Mouse (Mus musculus): Measurements from ENCODE around the gene Spata25. TPM values are rescaled to one million over a fixed set of nuclear protein-coding genes. Genes with fewer than 3 reads are reported as not detected.
A peak's percentile ranks its signal among the peaks of the same experiment; 100 is the strongest.

Spata25 gene
- polyA plus RNA-seq, 1 experiment from 2014 or later: not detected

GRCm38 (mm10) chr2:164834531-164834930, 6.2 kb upstream of the Spata25 start:
- no peak overlapping the region for H3K27ac ChIP-seq
- WGBS: 51% methylated on average over 8 of the region's 8 CpGs

GRCm38 (mm10) chr2:164833314-164833959, 5.1 kb upstream of the Spata25 start, which contains the start of gene Neurl2:
TSS of gene Neurl2 (minus strand) at chr2:164833456.
- H3K4me2 ChIP-seq (replicated peaks): peak within 1 kb of the TSS; percentile 99

More at GRCm38 (mm10) chr2:164834531-164834930, 6.2 kb upstream of the Spata25 start:
- Histone ChIP-seq H3K9ac (replicated peaks) (peak overlapping the region; percentile 83), H3K9me3 (no peaks in the 10 kb centered on the region), H3K27me3 (no peaks in the 10 kb centered on the region), H3K4me2 (replicated peaks) (peak overlapping the region; percentile 99), H3K4me3 (replicated peaks) (peak overlapping the region; percentile 70), H3K36me3 (peaks cover 31% of the 10 kb centered on the region), H3K4me1 (replicated peaks) (peaks cover 27% of the 10 kb centered on the region)
- ATAC-seq: no peak

GRCm38 (mm10) chr2:164832748-164833301, 4.5 kb upstream of the Spata25 start, which contains the start of gene Ctsa:
TSS of gene Ctsa (plus strand) at chr2:164832873.
- Histone ChIP-seq H3K36me3 (peaks cover 28% of the 10 kb centered on the region), H3K4me1 (replicated peaks) (peaks cover 27% of the 10 kb centered on the region), H3K27me3 (no peaks in the 10 kb centered on the region), H3K4me2 (replicated peaks) (peak within 1 kb of the TSS; percentile 99), H3K9me3 (no peaks in the 10 kb centered on the region), H3K9ac (replicated peaks) (peak within 1 kb of the TSS; percentile 83), H3K4me3 (replicated peaks) (peak within 1 kb of the TSS; percentile 70), H3K27ac (peak within 1 kb of the TSS; percentile 74)
- WGBS: 1% methylated on average over 35 of the region's 35 CpGs
- ATAC-seq: peak; percentile 69

More at GRCm38 (mm10) chr2:164833314-164833959, 5.1 kb upstream of the Spata25 start, which contains the start of gene Neurl2:
- Histone ChIP-seq H3K4me1 (replicated peaks) (peaks cover 27% of the 10 kb centered on the region), H3K27me3 (no peaks in the 10 kb centered on the region), H3K36me3 (peaks cover 28% of the 10 kb centered on the region), H3K27ac (peak within 1 kb of the TSS; percentile 74), H3K9me3 (no peaks in the 10 kb centered on the region), H3K4me3 (replicated peaks) (peak within 1 kb of the TSS; percentile 70), H3K9ac (replicated peaks) (peak within 1 kb of the TSS; percentile 83)
- peak; percentile 77 for ATAC-seq
- WGBS: under 1% methylated on average over 31 of the region's 31 CpGs

- WGBS: 65% methylated on average over 16 of the region's 16 CpGs
- Histone ChIP-seq H3K4me1 (replicated peaks) (peaks cover 27% of the 10 kb centered on the region), H3K9ac (replicated peaks) (peak overlapping the region; percentile 83), H3K4me3 (replicated peaks) (peak overlapping the region; percentile 70), H3K9me3 (no peaks in the 10 kb centered on the region), H3K27me3 (no peaks in the 10 kb centered on the region), H3K27ac (0 out of 2 replicates have a peak overlapping the region, but pooled peaks have one; percentile 74), H3K36me3 (peaks cover 33% of the 10 kb centered on the region), H3K4me2 (replicated peaks) (peak overlapping the region; percentile 99)
- no peak; the same call in 1 of the 2 replicates for ATAC-seq
Observed at GRCm38 (mm10) chr2:164832032-164832747, 3.9 kb upstream of the Spata25 start.

GRCm38 (mm10) chr2:164831029-164831428, 2.7 kb upstream of the Spata25 start:
- peaks cover 30% of the 10 kb centered on the region for H3K4me1 ChIP-seq (replicated peaks)

GRCm38 (mm10) chr2:164829090-164829489, 753 bp upstream of the Spata25 start:
- Histone ChIP-seq H3K4me3 (replicated peaks) (no peak overlapping the region), H3K4me2 (replicated peaks) (no peak overlapping the region), H3K4me1 (replicated peaks) (peaks cover 18% of the 10 kb centered on the region), H3K27me3 (no peaks in the 10 kb centered on the region), H3K27ac (no peak overlapping the region), H3K9ac (replicated peaks) (no peak overlapping the region), H3K9me3 (no peaks in the 10 kb centered on the region), H3K36me3 (peaks cover 47% of the 10 kb centered on the region)
- ATAC-seq: no peak
- WGBS: 94% methylated on average over 1 of the region's 1 CpGs

More at GRCm38 (mm10) chr2:164831029-164831428, 2.7 kb upstream of the Spata25 start:
- H3K9me3 ChIP-seq: no peaks in the 10 kb centered on the region
- no peak overlapping the region for H3K4me2 ChIP-seq (replicated peaks)
- H3K36me3 ChIP-seq: peaks cover 35% of the 10 kb centered on the region
- ATAC-seq: no peak
- H3K27ac ChIP-seq: no peak overlapping the region
- H3K4me3 ChIP-seq (replicated peaks): no peak overlapping the region
- 86% methylated on average over 10 of the region's 10 CpGs for whole genome bisulfite sequencing
- no peak overlapping the region for H3K9ac ChIP-seq (replicated peaks)
- no peaks in the 10 kb centered on the region for H3K27me3 ChIP-seq

- Histone ChIP-seq H3K36me3 (peaks cover 47% of the 10 kb centered on the region), H3K9ac (replicated peaks) (0 out of 2 replicates have a peak overlapping the region, but pooled peaks have one; percentile 16), H3K27ac (no peak overlapping the region), H3K27me3 (no peaks in the 10 kb centered on the region), H3K4me3 (replicated peaks) (no peak overlapping the region), H3K9me3 (no peaks in the 10 kb centered on the region), H3K4me1 (replicated peaks) (peaks cover 18% of the 10 kb centered on the region), H3K4me2 (replicated peaks) (no peak overlapping the region)
- no peak for ATAC-seq
- WGBS: 87% methylated on average over 16 of the region's 16 CpGs
Observed at GRCm38 (mm10) chr2:164827146-164827850, 1.0 kb downstream of the Spata25 start.

- H3K4me3 ChIP-seq (replicated peaks): no peak overlapping the region
- H3K27ac ChIP-seq: no peak overlapping the region
- 95% methylated on average over 17 of the region's 17 CpGs for WGBS
- no peaks in the 10 kb centered on the region for H3K9me3 ChIP-seq
- H3K9ac ChIP-seq (replicated peaks): no peak overlapping the region
- H3K4me1 ChIP-seq (replicated peaks): peaks cover 23% of the 10 kb centered on the region
- H3K4me2 ChIP-seq (replicated peaks): no peak overlapping the region
- ATAC-seq: no peak
- peaks cover 60% of the 10 kb centered on the region for H3K36me3 ChIP-seq
- no peaks in the 10 kb centered on the region for H3K27me3 ChIP-seq
Observed at GRCm38 (mm10) chr2:164825521-164825920, 2.8 kb downstream of the Spata25 start.

- Histone ChIP-seq H3K27me3 (no peaks in the 10 kb centered on the region), H3K27ac (no peak overlapping the region), H3K36me3 (peaks cover 69% of the 10 kb centered on the region), H3K9me3 (no peaks in the 10 kb centered on the region), H3K9ac (replicated peaks) (no peak overlapping the region), H3K4me2 (replicated peaks) (peak overlapping the region; percentile 58), H3K4me1 (replicated peaks) (peaks cover 23% of the 10 kb centered on the region), H3K4me3 (replicated peaks) (peak overlapping the region; percentile 74)
- no peak for ATAC-seq
- WGBS: 98% methylated on average over 4 of the region's 4 CpGs
Observed at GRCm38 (mm10) chr2:164823969-164824368, 4.4 kb downstream of the Spata25 start.

GRCm38 (mm10) chr2:164823181-164823585, 5.2 kb downstream of the Spata25 start:
- H3K4me2 ChIP-seq (replicated peaks): peak overlapping the region; percentile 58
- H3K4me1 ChIP-seq (replicated peaks): peaks cover 23% of the 10 kb centered on the region
- H3K27me3 ChIP-seq: no peaks in the 10 kb centered on the region
- peak; percentile 72 for ATAC-seq
- H3K27ac ChIP-seq: peak overlapping the region; percentile 93
- H3K9ac ChIP-seq (replicated peaks): peak overlapping the region; percentile 77
- no peaks in the 10 kb centered on the region for H3K9me3 ChIP-seq
- peak overlapping the region; percentile 74 for H3K4me3 ChIP-seq (replicated peaks)
- WGBS: 3% methylated on average over 10 of the region's 10 CpGs
- peaks cover 61% of the 10 kb centered on the region for H3K36me3 ChIP-seq

- H3K4me2 ChIP-seq (replicated peaks): peak within 1 kb of the TSS; percentile 58
- H3K27ac ChIP-seq: peak within 1 kb of the TSS; percentile 93
- ATAC-seq: peak; percentile 100
- H3K27me3 ChIP-seq: no peaks in the 10 kb centered on the region
- H3K4me1 ChIP-seq (replicated peaks): peaks cover 23% of the 10 kb centered on the region
- 2% methylated on average over 32 of the region's 32 CpGs for WGBS
- H3K4me3 ChIP-seq (replicated peaks): peak within 1 kb of the TSS; percentile 74
- peaks cover 56% of the 10 kb centered on the region for H3K36me3 ChIP-seq
- H3K9me3 ChIP-seq: no peaks in the 10 kb centered on the region
- peak within 1 kb of the TSS; percentile 77 for H3K9ac ChIP-seq (replicated peaks)
Observed at GRCm38 (mm10) chr2:164822636-164823165, 5.6 kb downstream of the Spata25 start, which contains the start of gene Zswim1. TSS of gene Zswim1 (plus strand) at chr2:164822686.

Measured in midbrain, embryonic 13.5 days (tissue).